Mouse (Mus musculus) heart, postnatal 10 days (tissue): ENCODE measurements around the gene Prrt1. TPM values are rescaled to one million over a fixed set of nuclear protein-coding genes. Genes with fewer than 3 reads are reported as not detected.
A peak's percentile ranks its signal among the peaks of the same experiment; 100 is the strongest.

Experiments used
- DNase-seq, 2 experiments: peaks; one replicate each; pipeline ENCODE4 v3.0.0; 2021
- intact Hi-C: fragments of 180-260 bp; cut with DNase I; formaldehyde crosslinking; loops from one replicate; pipeline ENCODE4 v1.15.1; 2025
- total RNA-seq, 2 experiments: library from RNA; stranded (reverse); gene quantifications; 2 replicates each; pipeline ENCODE4 v1.2.3; 2021

The Prrt1 gene
- total RNA-seq, 2 experiments from 2014 or later, result 0.89 to 1.2 TPM

DNA sequence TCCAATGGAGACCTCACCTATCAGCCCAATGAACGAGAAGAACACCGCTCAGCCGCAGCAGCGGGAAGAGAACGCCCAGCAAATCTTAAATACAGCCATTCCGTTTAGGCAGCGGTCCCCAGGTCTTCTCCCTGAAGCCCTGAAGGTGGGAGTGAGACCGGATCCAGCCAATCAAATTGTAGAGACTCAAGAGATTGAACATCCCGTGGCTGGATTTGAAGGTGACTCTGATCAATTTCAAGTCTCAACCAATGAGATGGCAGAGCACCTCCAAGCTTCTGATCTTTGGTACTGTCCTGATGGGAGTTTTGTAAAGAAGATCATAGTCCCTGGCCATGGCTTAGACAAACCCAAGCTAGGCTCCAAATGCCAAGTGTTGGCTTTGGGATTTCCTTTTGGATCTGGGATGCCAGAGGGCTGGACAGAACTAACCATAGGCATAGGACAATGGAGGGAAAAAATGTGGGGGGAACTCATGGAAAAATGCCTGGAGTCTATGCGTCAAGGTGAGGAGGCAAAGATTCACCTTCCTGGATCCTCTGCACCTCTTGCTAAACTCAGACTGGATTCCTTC, 16.0 kb downstream of the Prrt1 start:
- no peak for DNase-seq
- intact Hi-C loops, result loop anchor here (2.0 kb wide), 1 partner anchor 19 kb away; no protein-coding TSS in a partner anchor

DNA sequence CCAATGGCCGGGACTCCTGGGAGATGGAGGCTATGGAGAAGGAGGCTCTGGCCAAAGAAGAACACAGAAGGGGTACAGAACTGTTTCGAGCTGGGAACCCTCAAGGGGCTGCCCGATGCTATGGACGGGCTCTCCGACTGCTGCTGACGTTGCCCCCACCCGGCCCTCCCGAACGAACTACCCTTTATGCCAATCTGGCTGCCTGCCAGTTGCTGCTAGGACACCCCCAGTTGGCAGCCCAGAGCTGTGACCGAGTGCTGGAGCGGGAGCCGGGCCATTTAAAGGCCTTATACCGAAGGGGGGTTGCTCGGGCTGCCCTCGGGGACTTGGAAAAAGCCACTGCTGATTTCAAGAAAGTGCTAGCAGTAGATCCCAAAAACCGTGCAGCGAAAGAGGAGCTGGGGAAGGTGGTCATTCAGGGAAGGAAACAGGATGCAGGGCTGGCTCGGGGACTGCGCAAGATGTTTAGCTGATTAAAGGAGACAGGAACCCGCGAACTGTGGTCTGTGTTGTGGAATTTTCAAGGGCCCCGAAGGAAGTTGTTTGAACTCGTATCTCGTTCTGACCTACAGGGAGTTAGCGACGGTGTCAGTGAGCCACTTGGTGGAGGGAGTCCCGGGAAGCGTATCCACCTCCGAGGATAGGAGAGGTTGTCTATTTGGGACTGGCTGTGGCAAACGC, 16.6 kb downstream of the Prrt1 start:
- DNase-seq, result no peak
- intact Hi-C loops, result loop anchor here (2.0 kb wide), 1 partner anchor 19 kb away; no protein-coding TSS in a partner anchor

DNA sequence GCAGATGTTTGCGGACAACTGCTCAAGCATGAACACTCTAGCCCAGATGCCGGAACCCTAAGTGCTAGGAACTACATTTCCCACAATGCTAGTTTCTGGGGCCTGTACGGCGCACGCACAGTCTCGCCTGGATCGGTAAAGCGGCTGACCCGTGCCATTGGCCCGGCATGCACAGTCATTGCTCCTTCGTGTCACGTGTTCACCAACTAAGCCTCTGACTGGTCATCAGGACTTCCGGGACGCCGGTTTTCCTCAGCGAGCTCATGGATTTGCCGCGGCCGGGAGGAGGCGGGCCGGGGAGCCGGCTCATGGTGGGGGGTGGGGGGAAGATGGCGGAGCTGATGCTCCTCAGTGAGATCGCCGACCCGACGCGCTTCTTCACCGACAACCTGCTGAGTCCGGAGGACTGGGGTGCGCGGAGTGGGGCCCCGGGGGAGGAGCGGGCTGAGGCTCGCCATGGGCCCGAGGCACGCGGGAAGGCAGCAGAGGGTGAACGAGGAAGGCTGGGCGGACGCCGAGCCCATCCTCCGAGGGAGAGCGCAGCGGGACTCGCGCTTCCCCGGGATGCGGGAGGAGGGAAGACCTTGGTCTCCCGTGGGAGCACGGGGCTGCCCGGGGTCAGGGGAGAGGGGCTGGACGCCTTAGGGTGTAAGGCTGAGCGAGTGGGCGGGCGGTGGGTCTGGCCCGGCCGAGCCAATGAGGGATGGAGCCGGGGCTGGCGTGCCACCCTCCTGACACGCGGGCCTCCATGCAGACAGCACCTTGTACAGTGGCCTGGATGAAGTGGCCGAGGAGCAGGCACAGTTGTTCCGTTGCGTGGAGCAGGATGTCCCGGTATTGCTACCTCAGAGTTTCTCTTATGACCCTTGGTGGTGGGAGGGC, 17.8 kb downstream of the Prrt1 start, which contains the start of gene Atf6b:
TSS of gene Atf6b (plus strand) at position 241 of the 882 bp plus-strand sequence.
- intact Hi-C loops, result no loop called here
- peak; percentile 96 to 98 for DNase-seq

DNA sequence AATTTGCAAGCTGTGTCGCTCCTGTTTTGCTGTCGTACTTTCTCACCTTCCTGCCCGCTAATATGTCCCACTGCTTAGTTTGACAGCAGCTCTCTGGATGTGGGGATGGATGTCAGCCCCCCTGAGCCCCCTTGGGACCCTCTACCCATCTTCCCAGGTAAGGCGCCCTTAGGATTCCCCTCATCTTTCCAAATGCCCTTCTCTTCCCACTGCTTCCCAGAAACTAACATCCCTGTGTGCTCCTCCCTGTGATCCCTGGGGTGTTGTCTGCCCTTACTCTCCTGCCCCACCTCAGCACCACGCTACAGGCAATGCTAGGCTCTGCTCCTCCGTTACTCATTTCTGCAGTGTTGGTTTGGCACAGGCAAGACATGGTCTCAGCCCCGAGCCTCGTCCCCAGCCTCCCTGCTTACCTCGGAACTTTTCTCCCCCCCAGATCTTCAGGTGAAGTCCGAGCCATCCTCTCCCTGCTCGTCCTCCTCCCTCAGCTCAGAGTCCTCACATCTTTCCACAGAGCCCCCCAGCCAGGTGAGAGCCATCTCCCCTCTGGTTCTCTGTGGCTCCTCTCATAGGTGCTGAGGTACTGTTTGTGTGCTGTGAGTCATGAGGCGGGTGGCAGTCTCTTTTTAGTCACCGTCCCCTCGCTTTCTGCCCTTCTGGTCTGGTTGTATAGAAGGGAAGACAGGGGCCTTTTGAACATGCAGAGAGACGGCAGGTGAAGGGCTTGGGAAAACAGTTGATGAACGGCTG, 19.0 kb downstream of the Prrt1 start:
- no peak for DNase-seq
- intact Hi-C loops, result no loop called here

DNA sequence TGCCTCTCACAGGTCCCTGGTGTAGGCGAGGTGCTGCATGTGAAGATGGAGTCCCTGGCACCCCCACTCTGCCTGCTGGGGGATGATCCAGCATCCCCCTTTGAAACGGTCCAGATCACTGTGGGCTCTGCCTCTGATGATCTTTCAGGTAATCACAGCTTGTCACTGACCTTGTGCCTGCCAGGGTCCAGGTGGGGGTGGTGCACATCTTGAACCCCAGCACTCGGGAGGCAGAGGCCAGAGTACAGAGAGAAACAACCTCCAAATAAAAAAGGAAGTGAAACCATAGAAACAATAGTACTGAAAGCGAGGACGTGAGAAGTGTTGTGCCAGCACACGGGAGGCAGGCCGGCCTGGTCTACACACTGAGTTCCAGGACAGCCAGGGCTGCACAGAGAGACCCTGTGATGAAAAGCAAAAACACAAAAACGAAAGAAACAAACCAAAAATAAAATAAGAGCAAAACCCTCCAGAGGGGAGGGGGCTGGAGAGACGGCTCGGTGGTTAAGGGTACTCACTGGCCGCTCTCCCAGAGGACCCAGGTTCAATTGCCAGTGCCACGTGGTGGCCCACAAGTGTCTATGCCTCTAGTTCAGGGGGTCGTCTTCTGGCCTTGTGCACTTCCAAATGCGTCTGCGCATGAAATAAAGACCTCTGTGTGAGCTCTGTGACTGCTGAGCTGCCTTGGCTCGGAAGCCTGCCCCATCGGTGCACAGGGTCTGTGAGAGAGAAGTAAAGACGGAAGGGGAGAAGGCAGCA, 20.0 kb downstream of the Prrt1 start:
- intact Hi-C loops, result no loop called here
- no peak for DNase-seq

DNA sequence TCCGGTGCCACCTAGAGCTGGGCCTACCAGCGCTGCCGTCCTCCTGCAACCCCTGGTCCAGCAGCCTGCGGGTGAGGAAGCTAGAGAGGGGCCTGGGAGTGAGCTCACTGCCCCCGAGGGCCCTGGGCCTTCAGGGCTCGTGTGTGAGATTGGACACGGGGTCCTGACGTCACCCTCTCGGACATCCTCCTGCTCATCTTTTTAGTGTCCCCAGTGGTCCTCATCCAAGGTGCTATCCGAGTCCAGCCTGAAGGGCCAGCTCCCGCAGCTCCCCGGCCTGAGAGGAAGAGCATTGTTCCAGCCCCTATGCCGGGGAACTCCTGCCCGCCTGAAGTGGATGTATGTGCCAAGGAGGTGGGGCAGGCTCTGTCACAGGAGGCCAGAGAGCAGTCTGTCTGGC, 21.4 kb downstream of the Prrt1 start:
- intact Hi-C loops, result loop anchor here (5.0 kb wide), 1 partner anchor 162 kb away; no protein-coding TSS in a partner anchor
- no peak for DNase-seq

DNA sequence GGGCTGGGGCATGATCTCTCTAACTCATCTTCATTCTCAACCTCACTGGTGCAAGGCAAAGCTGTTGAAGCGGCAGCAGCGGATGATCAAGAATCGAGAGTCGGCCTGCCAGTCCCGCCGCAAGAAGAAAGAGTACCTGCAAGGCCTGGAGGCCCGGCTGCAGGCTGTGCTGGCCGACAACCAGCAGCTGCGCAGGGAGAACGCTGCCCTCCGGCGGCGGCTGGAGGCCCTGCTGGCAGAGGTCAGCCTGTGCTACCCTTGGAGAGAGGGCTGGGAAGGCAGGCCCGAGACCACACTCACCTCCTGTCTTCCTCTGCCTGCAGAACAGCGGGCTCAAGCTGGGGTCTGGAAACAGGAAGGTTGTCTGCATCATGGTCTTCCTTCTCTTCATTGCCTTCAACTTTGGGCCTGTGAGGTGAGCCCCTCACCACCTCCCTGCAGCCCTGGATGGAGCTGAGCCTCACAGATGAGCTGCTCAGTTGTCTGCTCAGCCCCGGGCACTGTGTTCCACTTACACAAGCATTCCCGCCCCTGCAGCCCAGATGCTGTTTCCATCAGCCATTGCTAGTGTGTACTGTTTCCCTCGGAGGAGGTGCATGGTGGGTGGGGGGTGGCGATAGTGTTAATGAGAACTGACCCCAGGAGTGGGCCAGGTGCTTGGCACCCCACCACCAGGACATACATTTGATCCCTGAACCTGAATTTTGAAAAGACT, 22.3 kb downstream of the Prrt1 start:
- no peak for DNase-seq
- intact Hi-C loops, result loop anchor here (5.0 kb wide), 1 partner anchor 161 kb away; no protein-coding TSS in a partner anchor

DNA sequence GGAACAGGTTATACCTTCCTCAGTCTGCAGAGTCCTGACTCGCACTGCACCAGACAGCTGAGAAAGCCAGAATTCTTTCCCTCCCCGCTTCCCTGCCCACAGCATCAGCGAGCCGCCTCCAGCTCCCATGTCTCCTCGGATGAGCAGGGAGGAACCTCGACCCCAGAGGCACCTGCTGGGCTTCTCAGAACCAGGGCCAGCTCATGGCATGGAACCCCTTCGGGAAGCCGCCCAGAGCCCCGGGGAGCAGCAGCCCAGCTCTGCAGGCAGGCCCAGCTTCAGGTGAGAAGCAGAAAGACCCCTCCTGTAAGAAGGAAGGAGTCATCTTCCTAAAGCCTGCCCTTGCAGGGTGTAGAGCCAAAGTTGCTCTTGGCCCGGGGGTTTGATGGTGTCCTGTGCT, 23.2 kb downstream of the Prrt1 start:
- intact Hi-C loops, result loop anchor here (5.0 kb wide), 1 partner anchor 160 kb away; no protein-coding TSS in a partner anchor
- DNase-seq, result no peak

DNA sequence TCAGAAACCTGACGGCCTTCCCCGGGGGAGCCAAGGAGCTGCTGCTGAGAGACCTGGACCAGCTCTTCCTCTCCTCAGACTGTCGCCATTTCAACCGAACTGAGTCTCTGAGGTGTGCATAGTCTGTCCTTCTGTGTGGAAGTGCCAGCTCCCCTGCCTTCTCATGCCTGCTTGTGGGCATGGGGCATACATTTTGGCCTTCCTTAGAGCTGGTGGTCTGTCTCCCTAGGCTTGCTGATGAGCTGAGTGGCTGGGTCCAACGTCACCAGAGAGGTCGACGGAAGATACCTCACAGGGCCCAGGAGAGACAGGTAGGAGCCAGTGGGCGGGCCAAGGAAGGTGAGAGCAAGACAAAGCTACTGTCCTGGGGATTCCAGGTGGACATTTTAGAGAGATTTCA, 23.7 kb downstream of the Prrt1 start:
- intact Hi-C loops, result loop anchor here (5.0 kb wide), 1 partner anchor 159 kb away; no protein-coding TSS in a partner anchor
- no peak for DNase-seq

DNA sequence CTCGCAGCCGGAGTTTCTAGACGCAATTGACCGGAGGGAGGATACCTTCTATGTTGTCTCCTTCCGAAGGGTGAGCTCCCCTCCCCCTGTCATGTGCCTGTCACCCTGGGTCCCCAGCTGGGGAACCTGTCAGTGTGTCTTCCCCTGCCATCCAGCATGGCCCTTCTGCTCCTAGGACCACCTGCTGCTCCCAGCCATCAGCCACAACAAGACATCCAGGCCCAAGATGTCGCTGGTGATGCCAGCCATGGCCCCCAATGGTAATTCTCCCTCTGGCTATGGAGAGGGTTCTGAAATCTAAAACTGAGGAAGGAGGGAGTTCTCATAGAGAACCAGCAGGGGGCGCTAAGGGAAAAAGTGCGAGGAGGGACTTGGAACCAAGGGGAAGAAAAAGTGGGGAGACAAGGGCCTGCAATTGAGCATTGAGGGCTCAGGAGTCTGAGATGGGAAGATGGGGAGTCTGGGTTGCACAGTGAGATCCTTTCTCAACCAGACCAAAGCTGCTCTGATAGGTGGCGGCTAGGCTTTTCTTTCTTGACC, 24.5 kb downstream of the Prrt1 start:
- intact Hi-C loops, result loop anchor here (5.0 kb wide), 1 partner anchor 158 kb away; no protein-coding TSS in a partner anchor
- DNase-seq, result peak; percentile 60 to 83

DNA sequence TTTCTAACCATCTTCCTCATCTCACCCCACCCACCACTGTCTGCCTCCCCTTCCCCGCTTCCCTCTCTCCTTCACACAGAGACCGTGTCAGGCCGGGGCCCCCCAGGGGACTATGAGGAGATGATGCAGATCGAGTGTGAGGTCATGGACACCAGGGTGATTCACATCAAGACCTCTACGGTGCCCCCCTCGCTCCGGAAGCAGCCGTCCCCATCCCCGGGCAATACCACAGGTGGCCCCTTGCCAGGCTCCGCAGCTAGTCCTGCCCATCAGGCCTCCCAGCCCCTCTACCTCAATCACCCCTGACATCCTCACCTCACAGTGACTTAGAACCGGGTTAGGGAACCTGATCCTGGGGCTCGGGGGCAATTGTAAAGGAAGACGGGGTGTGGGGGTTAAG, 25.1 kb downstream of the Prrt1 start:
- intact Hi-C loops, result loop anchor here (5.0 kb wide), 1 partner anchor 158 kb away; no protein-coding TSS in a partner anchor
- DNase-seq, result no peak

DNA sequence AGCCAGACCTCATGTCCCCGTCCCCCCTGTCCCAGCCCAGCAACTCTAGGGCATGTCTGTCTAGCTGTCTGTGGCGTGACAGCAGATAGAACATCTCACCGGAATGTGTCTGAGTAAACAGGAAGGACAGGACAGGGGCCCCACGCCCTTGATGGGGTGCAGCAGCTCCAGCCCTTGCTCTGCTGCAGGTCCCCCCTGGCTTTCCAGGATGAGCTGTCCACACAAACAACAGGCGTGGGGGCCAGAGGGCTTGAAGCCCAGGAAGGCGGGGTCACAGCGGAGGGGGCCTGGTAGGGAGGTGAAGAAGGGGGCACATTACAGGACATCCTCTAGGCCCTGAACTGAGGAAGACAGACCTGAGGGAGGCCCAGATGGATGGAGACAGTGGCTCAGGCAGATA, 25.8 kb downstream of the Prrt1 start:
- intact Hi-C loops, result loop anchor here (1.0 kb wide), 1 partner anchor 58 kb away; no protein-coding TSS in a partner anchor

DNA sequence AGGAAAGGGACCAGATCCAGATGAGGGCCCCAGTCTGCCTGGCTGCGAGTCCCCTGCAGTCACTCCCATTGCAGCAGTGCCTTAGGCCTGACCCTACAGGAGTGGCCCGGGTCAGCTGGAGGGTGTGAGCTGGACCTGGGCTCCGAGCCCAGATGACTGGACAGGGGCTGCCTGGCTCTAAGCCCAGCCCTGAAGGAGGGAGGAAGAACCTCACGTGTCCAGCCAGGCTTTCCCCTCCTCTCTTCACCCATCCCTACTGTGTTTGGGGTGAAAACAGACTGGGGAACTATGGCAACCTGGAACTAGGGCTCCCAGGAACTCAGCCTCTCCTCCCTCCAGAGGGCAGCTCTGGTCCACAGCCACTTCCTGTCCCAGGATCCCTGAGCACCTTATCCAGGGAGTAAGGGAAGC, 26.3 kb downstream of the Prrt1 start:
- intact Hi-C loops, result loop anchor here (1.0 kb wide), 1 partner anchor 58 kb away; no protein-coding TSS in a partner anchor
- DNase-seq, result peak; percentile 92 to 95

More for the DNA sequence above, 25.8 kb downstream of the Prrt1 start:
- DNase-seq, result peak in 1 of 2 experiments; percentile 78

DNA sequence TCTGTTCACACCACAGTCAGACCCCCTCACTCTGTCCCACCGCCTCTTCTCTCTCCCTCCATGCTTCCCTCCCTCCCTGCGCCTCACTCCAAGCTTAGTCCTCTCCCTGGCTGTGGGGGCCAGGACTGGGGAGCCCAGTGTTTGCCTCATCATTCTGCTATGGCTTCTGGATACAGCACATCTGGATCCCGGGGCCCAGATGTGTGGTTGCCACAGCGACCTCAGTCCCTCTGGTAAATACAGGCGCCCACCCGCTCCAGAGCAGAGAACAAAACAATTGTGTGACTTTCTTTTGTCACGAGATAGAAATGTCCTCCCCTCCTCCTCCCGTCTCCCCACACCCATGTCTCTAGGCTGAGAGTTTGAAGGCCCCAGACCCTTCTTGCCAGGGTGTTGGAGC, 27.3 kb downstream of the Prrt1 start:
- DNase-seq, result peak; percentile 70 to 75
- intact Hi-C loops, result no loop called here

DNA sequence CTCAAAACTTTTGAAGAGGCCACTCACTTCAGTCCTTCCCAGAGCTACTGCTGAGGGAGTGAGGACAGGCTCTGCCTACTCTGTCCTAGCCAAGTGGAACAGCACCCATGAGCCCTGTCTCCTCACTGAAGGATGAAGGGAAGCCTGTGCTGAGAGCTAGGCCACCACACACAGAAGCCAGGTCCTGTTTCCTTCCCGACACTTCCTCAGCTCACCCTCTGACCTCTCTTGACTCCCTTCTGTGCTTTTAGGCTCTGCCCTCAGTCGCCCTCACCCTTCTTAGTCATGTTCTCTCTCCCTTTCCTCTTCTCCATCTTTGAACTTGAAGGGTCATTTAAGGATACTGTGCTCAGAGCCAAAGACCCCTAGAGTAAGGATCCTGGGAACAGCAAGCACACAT, 27.9 kb downstream of the Prrt1 start:
- intact Hi-C loops, result no loop called here
- DNase-seq, result no peak

DNA sequence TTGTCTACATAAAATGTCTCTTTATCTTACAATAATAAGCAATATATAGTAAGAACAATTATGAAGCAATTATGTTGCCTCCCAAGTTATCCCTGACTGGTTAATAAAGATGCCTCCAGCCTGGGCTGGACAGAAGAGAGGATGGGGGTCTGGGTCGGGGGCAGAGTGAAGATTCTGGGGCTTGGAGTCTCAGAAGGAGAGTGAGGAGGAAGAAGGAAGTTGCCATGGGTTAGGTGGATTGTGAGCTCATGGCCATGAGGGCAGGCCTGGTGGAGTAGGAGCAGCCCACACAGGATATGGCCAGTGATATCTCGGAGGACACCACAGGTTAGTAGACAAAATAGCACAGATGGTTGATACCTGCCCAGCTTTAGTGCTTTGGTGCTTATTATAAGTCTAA, 28.8 kb downstream of the Prrt1 start:
- DNase-seq, result no peak
- intact Hi-C loops, result no loop called here

DNA sequence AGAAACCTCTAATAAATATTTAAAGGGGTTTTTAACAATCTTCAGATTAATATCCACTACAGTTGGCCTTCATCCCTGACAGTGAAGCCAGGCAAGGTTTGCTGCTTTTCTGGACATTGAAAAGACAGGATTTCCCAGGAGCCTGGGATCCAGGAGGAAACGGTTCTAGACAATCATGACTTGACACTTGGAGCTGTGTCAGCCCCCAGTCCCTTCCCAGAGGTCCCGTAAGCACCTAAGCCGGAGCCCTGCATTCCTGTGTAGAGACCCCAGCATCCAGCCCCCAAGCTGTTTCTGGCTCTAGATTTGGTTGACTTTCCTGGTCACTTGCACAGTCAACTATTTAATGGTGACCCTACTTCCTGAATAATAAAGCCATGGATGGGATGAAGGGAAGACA, 29.3 kb downstream of the Prrt1 start:
- DNase-seq, result no peak
- intact Hi-C loops, result no loop called here

DNA sequence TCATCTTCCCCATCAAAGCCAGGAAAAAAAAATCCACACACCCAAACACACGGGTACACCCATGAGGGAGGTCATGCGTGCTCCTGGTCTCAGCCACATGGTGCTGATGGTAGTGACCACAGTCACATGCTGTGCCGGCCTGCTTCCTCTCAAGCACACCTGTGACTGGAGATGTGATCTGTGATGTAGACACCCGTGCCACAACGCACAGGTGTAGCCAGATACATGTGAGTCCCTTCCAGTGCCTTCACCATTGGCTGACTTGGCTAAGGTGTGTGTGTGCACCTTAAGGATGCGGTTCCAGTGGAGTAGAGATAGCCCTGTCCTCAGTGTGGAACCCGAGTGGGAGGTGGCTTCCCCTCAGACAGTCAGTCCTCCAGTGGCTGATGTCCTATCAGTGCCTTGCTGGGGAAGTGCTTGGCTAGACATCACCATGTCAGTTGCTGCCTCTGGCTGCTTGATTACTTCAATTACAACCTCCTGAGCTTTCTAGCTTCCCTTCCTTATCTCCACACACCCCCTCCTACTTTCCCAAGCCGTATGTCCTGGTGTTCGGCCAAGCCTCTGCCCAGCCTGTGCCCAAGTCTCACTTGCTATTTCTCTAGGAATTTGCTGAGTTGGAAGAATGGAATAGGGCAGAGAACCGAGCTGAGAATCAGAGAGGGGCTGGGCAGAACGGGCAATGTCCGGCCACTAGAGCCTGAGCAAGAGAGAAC, 30.0 kb downstream of the Prrt1 start:
- intact Hi-C loops, result no loop called here

More for the DNA sequence above, 30.0 kb downstream of the Prrt1 start:
- DNase-seq, result no peak
